Mouse (Mus musculus): ENCODE measurements around the gene Tns1.

GRCm38 (mm10) chr1:73901496-73901899, 222.8 kb downstream of the Tns1 start:
- no peak for TF ChIP-seq CTCF (IDR thresholded peaks at IDR 0.05; ENCODE audit: insufficient read depth, low read depth, low read length)
- no peak for TF ChIP-seq POLR2A (IDR thresholded peaks at IDR 0.05; ENCODE audit: insufficient read depth, low read depth, low read length)
